Mouse (Mus musculus) C2C12 (cell line): ENCODE results near the gene Gm45062. TPM values are rescaled to one million over a fixed set of nuclear protein-coding genes. Genes with fewer than 3 reads are reported as not detected.

Source experiments
- H3K27me3 ChIP-seq: one replicate; pipeline ENCODE4 v1.6.1; 2011; ENCODE audit not compliant: control insufficient read depth, insufficient read depth, insufficient read length
- H3K36me3 ChIP-seq: one replicate; pipeline ENCODE4 v1.6.1; 2011; ENCODE audit not compliant: control insufficient read depth, insufficient read depth
- H3K4me3 ChIP-seq: one replicate; pipeline ENCODE4 v1.5.1; 2011; ENCODE audit warnings: mild to moderate bottlenecking, control low read depth; ENCODE audit not compliant: poor library complexity, insufficient read depth, severe bottlenecking
- H3K79me2 ChIP-seq: one replicate; pipeline ENCODE4 v1.6.1; 2011; ENCODE audit not compliant: control insufficient read depth, insufficient read depth
- H3K79me3 ChIP-seq: one replicate; pipeline ENCODE4 v1.6.1; 2011; ENCODE audit warnings: low read depth, control low read depth
- H3ac ChIP-seq: one replicate; pipeline ENCODE3; 2011; ENCODE audit warnings: low read depth; ENCODE audit not compliant: control insufficient read depth, insufficient read length
- CEBPB ChIP-seq: IDR thresholded peaks from one replicate; pipeline ENCODE4 v1.6.1; 2011; ENCODE audit warnings: low read depth, mild to moderate bottlenecking, control low read depth, moderate library complexity
- CTCF ChIP-seq: IDR thresholded peaks from one replicate; pipeline ENCODE4 v1.5.1; 2011; ENCODE audit not compliant: control insufficient read depth, insufficient read depth, insufficient read length
- FOSL1 ChIP-seq: IDR thresholded peaks from one replicate; pipeline ENCODE4 v1.8.0; 2011; ENCODE audit warnings: mild to moderate bottlenecking, low read length; ENCODE audit not compliant: poor library complexity, insufficient read depth, severe bottlenecking
- MAX ChIP-seq: IDR thresholded peaks from one replicate; pipeline ENCODE4 v1.6.1; 2011; ENCODE audit warnings: mild to moderate bottlenecking, control low read depth
- MYOD1 ChIP-seq: IDR thresholded peaks from one replicate; pipeline ENCODE4 v1.6.1; 2011; ENCODE audit warnings: low read depth; ENCODE audit not compliant: control insufficient read depth, insufficient read length
- MYOG ChIP-seq: IDR thresholded peaks from one replicate; pipeline ENCODE4 v1.6.1; 2011; ENCODE audit not compliant: control insufficient read depth, insufficient read length; ENCODE audit errors: extremely low read depth
- USF1 ChIP-seq: IDR thresholded peaks from one replicate; pipeline ENCODE4 v1.6.1; 2011; ENCODE audit warnings: low read depth, mild to moderate bottlenecking, control low read depth, moderate library complexity
- polyA plus RNA-seq: library from polyadenylated mRNA; unstranded; fragments of >200 nt; fragmentation: generic; extraction: Trizol; gene quantifications from one replicate; pipeline ENCODE4 v1.2.1, GENCODE M21; 2012; ENCODE audit warnings: missing spikeins

Gene Gm45062
- polyA plus RNA-seq, 1 experiment, result 0.33 TPM

GRCm38 (mm10) chr6:8638899-8639298 is 379.6 kb downstream of the Gm45062 start:
- Histone ChIP-seq H3K27me3 (no peaks in the 10 kb centered on the region), H3K79me2 (no peaks in the 10 kb centered on the region), H3K36me3 (no peaks in the 10 kb centered on the region), H3K4me3 (no peak overlapping the region), H3K79me3 (no peaks in the 10 kb centered on the region), H3ac (no peak overlapping the region)
- no peak for TF ChIP-seq CTCF
- no peak for TF ChIP-seq MYOG
- TF ChIP-seq MAX, result no peak
- no peak for TF ChIP-seq USF1
- TF ChIP-seq CEBPB, result no peak
- no peak for TF ChIP-seq FOSL1
- no peak for TF ChIP-seq MYOD1

DNA sequence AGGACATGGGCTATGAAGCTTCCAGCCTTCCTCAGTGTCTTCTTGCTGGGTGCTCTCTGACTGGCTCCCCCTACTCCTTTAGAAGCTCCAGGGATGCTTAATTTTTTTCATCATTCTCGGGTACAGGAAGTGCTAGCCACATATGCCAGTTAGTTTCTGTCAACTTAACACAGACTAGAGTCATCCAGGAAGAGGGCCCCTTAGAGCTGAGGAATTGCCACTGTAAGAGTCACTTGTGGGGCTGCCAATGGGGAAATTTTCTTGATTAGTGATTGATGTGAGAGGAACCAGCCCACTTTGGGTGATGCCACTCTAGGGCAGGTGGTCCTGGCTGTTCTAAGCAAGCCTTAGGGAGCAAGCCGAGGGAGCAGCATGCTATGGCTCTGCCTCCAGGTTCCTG is 380.3 kb downstream of the Gm45062 start:
- no peaks in the 10 kb centered on the region for H3K79me3 ChIP-seq
- no peak overlapping the region for H3ac ChIP-seq
- H3K27me3 ChIP-seq, result no peaks in the 10 kb centered on the region
- H3K36me3 ChIP-seq, result no peaks in the 10 kb centered on the region
- no peaks in the 10 kb centered on the region for H3K79me2 ChIP-seq
- TF ChIP-seq USF1 (no peak), CTCF (no peak), MYOG (no peak), MYOD1 (no peak), CEBPB (no peak), FOSL1 (no peak), MAX (no peak)
- H3K4me3 ChIP-seq, result no peak overlapping the region

DNA sequence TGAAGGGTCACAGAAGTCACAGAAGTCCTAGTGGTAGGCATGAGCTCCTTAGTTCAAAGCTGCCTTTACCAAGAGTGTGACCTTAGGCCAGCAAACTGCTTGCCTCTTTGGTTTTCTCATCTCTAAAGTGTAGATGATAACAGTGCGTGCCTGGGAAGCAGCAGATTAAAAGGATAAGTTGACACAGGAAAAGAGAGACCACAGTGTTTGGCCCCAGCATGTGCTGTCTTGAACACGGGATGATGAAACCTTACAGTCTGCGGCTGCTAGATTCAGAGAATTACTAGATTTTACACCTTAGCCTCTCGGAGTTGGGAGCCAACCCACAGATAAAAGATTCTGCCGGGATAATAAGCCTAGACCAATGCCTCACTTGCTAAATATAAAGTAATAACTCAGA is 381.6 kb downstream of the Gm45062 start:
- TF ChIP-seq FOSL1 (no peak), CTCF (no peak), USF1 (no peak), MYOG (no peak), MAX (no peak), CEBPB (no peak), MYOD1 (no peak)
- Histone ChIP-seq H3K79me3 (no peaks in the 10 kb centered on the region), H3K4me3 (no peak overlapping the region), H3K27me3 (no peaks in the 10 kb centered on the region), H3ac (no peak overlapping the region), H3K79me2 (no peaks in the 10 kb centered on the region), H3K36me3 (no peaks in the 10 kb centered on the region)

GRCm38 (mm10) chr6:8644703-8645102 is 385.5 kb downstream of the Gm45062 start:
- Histone ChIP-seq H3K27me3 (no peaks in the 10 kb centered on the region), H3K79me3 (no peaks in the 10 kb centered on the region), H3ac (no peak overlapping the region), H3K4me3 (no peak overlapping the region), H3K79me2 (no peaks in the 10 kb centered on the region), H3K36me3 (no peaks in the 10 kb centered on the region)
- TF ChIP-seq FOSL1 (no peak), MAX (no peak), CTCF (no peak), CEBPB (no peak), MYOD1 (no peak), USF1 (no peak), MYOG (no peak)

- Histone ChIP-seq H3K27me3 (no peaks in the 10 kb centered on the region), H3K4me3 (no peak overlapping the region), H3K79me3 (no peaks in the 10 kb centered on the region), H3K79me2 (no peaks in the 10 kb centered on the region), H3K36me3 (no peaks in the 10 kb centered on the region), H3ac (no peak overlapping the region)
- TF ChIP-seq MYOD1 (no peak), CTCF (no peak), USF1 (no peak), MYOG (no peak)
Observed at GRCm38 (mm10) chr6:8645708-8646107, 386.5 kb downstream of the Gm45062 start.

Other genes with a start within 250 kb of the Gm45062 start
- gene Col28a1, start 66.8 kb upstream of the Gm45062 start, polyA plus RNA-seq, result 0.01 TPM
- gene Mios, start 50.2 kb upstream of the Gm45062 start, polyA plus RNA-seq, result 4.0 TPM
- 73.6 TPM for gene Rpa3, start 277 bp upstream of the Gm45062 start, polyA plus RNA-seq
- 4.5 TPM for gene Umad1, start 162 bp upstream of the Gm45062 start, polyA plus RNA-seq